Mouse (Mus musculus) megakaryocyte, embryonic 14.5 days (primary cell): ENCODE measurements around the gene Cachd1. TPM values are rescaled to one million over a fixed set of nuclear protein-coding genes. Genes with fewer than 3 reads are reported as not detected.

Experiments used
- H3K27me3 ChIP-seq: replicated peaks from 2 replicates; pipeline ENCODE3; 2012; ENCODE audit warnings: inconsistent platforms
- H3K36me3 ChIP-seq: replicated peaks from 2 replicates; pipeline ENCODE3; 2012; ENCODE audit warnings: low read length, inconsistent platforms, mixed read lengths
- H3K4me1 ChIP-seq: 2 replicates; pipeline ENCODE4 v1.6.1; 2012; ENCODE audit warnings: inconsistent platforms
- H3K4me3 ChIP-seq: replicated peaks from 2 replicates; pipeline ENCODE3; 2012; ENCODE audit warnings: moderate library complexity, mild to moderate bottlenecking, inconsistent platforms
- H3K9me3 ChIP-seq: 2 replicates; pipeline ENCODE4 v1.6.1; 2012; ENCODE audit warnings: inconsistent platforms
- FLI1 ChIP-seq: IDR thresholded peaks from 2 replicates; pipeline ENCODE4 v1.6.1; 2012; ENCODE audit warnings: low read length, inconsistent platforms, mixed read lengths
- GATA1 ChIP-seq: IDR thresholded peaks from 3 replicates; pipeline ENCODE4 v1.6.1; 2012; ENCODE audit warnings: mixed read lengths, low read length, inconsistent platforms, borderline replicate concordance
- polyA plus RNA-seq: library from polyadenylated mRNA; stranded (reverse); fragments of >175 nt; gene quantifications from 2 replicates; pipeline ENCODE4 v1.2.3, GENCODE M21; 2012; ENCODE audit warnings: low replicate concordance; ENCODE audit not compliant: insufficient read depth

The Cachd1 gene
- polyA plus RNA-seq = 1.3 TPM in 1 of 2 replicates, not detected in the other

DNA sequence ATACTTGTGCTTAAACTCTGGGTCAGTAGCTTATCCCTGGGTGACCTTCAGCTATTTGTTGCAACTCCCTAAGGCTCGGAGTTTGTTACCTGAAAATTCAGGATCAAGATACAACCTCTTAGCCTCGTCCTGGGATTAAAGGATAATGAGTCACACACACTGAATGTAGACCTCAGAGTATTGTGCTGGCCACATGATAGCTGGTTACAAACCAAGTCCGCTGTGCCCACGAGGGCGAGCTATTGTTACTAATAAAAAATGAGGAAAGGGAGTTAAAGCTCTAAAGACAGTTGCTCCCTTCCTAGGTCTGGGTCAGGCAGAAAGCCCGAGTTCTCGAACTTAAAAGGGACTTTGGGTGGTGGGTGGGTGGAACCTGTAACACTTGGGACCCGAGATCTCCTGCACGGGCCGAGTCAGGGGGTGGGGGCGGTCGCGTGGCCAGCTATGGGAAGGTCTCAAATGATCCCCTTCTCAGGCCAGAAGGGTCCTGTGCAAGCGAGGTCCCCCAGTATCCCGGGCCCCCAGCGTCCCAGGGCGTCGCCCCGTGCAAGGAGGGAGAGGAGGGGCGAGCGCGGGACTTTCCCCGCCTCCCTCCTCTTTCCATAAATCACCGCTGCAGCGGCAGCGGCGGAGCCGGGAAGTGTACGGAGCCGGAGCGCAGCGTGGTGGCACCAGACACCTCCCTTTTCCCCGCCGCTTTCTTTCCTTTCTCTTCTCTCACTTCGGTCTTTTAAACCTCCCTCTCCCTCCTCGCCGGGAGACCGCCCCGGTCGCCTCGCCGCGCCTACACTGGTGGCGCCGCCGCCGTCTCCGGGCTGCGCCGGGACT, at the start of gene Cachd1:
Gene Cachd1, plus strand, starts transcription at position 633 of the 828 bp plus-strand sequence.
- peaks cover 53% of the 10 kb centered on the region for H3K27me3 ChIP-seq
- H3K36me3 ChIP-seq = no peaks in the 10 kb centered on the region
- H3K9me3 ChIP-seq = peaks cover 10% of the 10 kb centered on the region; the same call in 1 of the 2 replicates
- peak within 1 kb of the TSS; percentile 74 for H3K4me3 ChIP-seq
- H3K4me1 ChIP-seq = peaks cover 14% of the 10 kb centered on the region
- TF ChIP-seq FLI1 (no peak), GATA1 (no peak)

- no peaks in the 10 kb centered on the region for H3K4me1 ChIP-seq
- H3K36me3 ChIP-seq = no peaks in the 10 kb centered on the region
- H3K27me3 ChIP-seq = no peaks in the 10 kb centered on the region
- TF ChIP-seq GATA1 = no peak
- TF ChIP-seq FLI1 = no peak
- no peak overlapping the region for H3K4me3 ChIP-seq
- no peaks in the 10 kb centered on the region for H3K9me3 ChIP-seq
These were observed 47.5 kb upstream of the Cachd1 start for GRCm38 (mm10) chr4:100728896-100729479.

- TF ChIP-seq FLI1 (no peak), GATA1 (no peak)
- Histone ChIP-seq H3K9me3 (0 out of 2 replicates have a peak, but pooled peaks cover 3% of the 10 kb centered on the region), H3K36me3 (no peaks in the 10 kb centered on the region), H3K4me3 (no peak overlapping the region), H3K27me3 (no peaks in the 10 kb centered on the region), H3K4me1 (no peaks in the 10 kb centered on the region)
These were observed 41.2 kb upstream of the Cachd1 start for GRCm38 (mm10) chr4:100735098-100735935.

DNA sequence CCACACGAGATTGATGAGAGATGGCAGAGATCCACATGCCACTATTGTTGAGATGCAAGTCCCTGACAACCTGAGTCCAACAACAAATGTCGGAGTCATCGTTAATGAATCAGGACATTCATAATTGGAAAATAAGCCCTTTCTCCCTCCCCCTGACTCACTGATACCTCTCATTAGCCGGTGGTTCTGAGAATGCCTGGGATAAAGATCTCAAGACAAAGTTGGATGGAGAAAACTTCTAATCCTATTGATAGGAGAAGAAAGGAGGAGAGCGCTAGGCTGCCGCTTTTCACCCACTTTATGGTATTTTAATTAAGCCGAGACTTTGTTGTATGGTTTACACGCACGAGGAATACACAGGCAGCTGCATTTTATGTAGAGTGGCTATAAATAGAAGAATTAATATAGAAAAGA, 40.5 kb upstream of the Cachd1 start:
- TF ChIP-seq FLI1 (no peak), GATA1 (no peak)

DNA sequence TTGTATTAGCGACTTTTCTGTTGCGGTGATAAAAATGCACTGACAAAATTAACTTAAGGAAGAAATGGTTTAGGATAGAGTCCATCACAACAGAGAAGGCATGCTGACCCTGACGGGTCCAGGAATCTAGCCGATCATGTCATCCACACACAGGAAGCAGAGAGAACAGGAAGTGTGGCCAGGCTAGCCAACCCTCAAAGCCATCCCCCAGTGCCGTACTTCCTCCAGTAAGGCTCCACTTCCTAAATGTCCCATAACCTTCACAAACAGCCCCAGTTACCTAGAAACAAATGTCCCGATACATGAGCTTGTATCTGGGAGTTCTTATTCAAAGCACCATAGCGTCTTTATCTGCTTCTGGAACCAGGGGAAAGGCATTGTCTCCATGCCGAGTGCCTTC, 32.9 kb upstream of the Cachd1 start:
- TF ChIP-seq FLI1 = no peak
- no peak for TF ChIP-seq GATA1
- H3K36me3 ChIP-seq = no peaks in the 10 kb centered on the region
- no peaks in the 10 kb centered on the region for H3K27me3 ChIP-seq
- H3K4me1 ChIP-seq = no peaks in the 10 kb centered on the region
- H3K9me3 ChIP-seq = peaks cover 16% of the 10 kb centered on the region; the same call in 1 of the 2 replicates
- H3K4me3 ChIP-seq = no peak overlapping the region

More for the DNA sequence above, 40.5 kb upstream of the Cachd1 start:
- Histone ChIP-seq H3K4me1 (no peaks in the 10 kb centered on the region), H3K27me3 (no peaks in the 10 kb centered on the region), H3K4me3 (no peak overlapping the region), H3K36me3 (no peaks in the 10 kb centered on the region), H3K9me3 (0 out of 2 replicates have a peak, but pooled peaks cover 8% of the 10 kb centered on the region)

GRCm38 (mm10) chr4:100752278-100752677, 24.2 kb upstream of the Cachd1 start:
- TF ChIP-seq FLI1 (no peak), GATA1 (no peak)
- no peak overlapping the region for H3K4me3 ChIP-seq
- H3K4me1 ChIP-seq = no peaks in the 10 kb centered on the region
- H3K36me3 ChIP-seq = no peaks in the 10 kb centered on the region
- peaks cover 4% of the 10 kb centered on the region; the same call in 1 of the 2 replicates for H3K9me3 ChIP-seq
- no peaks in the 10 kb centered on the region for H3K27me3 ChIP-seq

DNA sequence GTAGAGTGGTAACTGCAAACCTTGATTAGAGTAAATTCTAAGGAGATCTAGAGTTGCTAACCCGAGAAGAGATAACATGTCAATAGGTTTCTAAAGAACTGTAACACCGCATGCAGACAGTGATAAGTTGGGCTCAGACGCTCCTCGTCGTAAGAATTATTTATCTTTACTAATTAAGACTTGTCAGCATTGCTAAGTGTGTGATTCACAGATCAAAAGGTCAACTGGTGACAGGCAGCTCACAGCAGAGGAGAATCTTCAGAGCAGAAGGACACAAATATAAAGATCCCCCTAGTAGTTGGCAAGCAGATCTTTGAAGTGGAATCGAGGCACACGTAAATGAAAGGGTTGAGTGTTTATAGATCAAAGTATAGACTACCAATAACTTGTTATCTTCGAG, 20.8 kb upstream of the Cachd1 start:
- peaks cover 8% of the 10 kb centered on the region for H3K9me3 ChIP-seq
- no peaks in the 10 kb centered on the region for H3K36me3 ChIP-seq
- no peaks in the 10 kb centered on the region for H3K4me1 ChIP-seq
- H3K27me3 ChIP-seq = no peaks in the 10 kb centered on the region
- no peak overlapping the region for H3K4me3 ChIP-seq
- TF ChIP-seq GATA1 = no peak
- no peak for TF ChIP-seq FLI1

- Histone ChIP-seq H3K36me3 (no peaks in the 10 kb centered on the region), H3K4me3 (no peak overlapping the region), H3K9me3 (peaks cover 8% of the 10 kb centered on the region), H3K4me1 (no peaks in the 10 kb centered on the region), H3K27me3 (no peaks in the 10 kb centered on the region)
- TF ChIP-seq FLI1 (no peak), GATA1 (no peak)
These were observed 20.0 kb upstream of the Cachd1 start for GRCm38 (mm10) chr4:100756499-100756898.

DNA sequence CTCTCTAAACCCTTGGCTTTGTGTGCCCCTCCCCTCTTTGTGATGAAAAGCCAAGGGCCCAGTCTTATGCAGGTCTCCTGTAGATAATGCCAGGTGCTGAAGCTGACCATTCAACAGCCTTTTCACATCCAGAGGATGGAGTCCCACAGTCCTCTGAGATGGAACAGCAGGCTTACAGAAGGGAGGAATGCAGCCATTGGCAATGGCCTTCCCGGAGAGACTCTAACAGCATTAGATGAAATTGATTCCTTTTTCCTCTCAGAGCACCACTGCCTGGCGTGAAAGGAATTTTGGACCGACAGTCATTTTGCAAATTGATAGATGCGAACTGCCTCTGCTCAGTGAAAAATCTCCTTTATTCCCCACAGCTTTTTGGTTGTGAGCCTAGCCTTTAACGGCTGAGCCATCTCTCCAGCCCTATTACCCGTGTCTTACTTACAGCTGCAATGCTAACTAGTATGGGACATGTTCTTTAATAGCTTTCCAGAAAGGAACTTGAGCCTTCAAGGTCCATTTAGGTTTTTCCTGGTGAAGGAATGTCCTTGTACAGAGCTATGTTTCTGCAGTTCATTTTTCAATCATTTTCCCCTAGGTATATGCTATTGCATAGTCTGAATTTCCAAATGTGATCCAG, 18.1 kb upstream of the Cachd1 start:
- H3K9me3 ChIP-seq = peaks cover 4% of the 10 kb centered on the region
- no peak for TF ChIP-seq GATA1
- no peak for TF ChIP-seq FLI1
- no peaks in the 10 kb centered on the region for H3K36me3 ChIP-seq
- no peak overlapping the region for H3K4me3 ChIP-seq
- no peaks in the 10 kb centered on the region for H3K4me1 ChIP-seq
- no peaks in the 10 kb centered on the region for H3K27me3 ChIP-seq
